Mouse (Mus musculus): ENCODE measurements around the gene Atp6v0a1.

The Atp6v0a1 gene

GRCm38 (mm10) chr11:101060126-101060525, 50.9 kb downstream of the Atp6v0a1 start:
- DNase-seq (ENCODE audit: low spot score in 2 of 2): peak; percentile 82 to 87

GRCm38 (mm10) chr11:101061049-101061448, 51.8 kb downstream of the Atp6v0a1 start:
- DNase-seq (ENCODE audit: low spot score in 2 of 2): no peak

GRCm38 (mm10) chr11:101062165-101062884, 53.1 kb downstream of the Atp6v0a1 start:
- peak; percentile 84 to 87 for DNase-seq (ENCODE audit: low spot score in 2 of 2)

GRCm38 (mm10) chr11:101062971-101063675, 53.9 kb downstream of the Atp6v0a1 start:
- DNase-seq (ENCODE audit: low spot score in 2 of 2): no peak

GRCm38 (mm10) chr11:101063676-101064327, 54.5 kb downstream of the Atp6v0a1 start:
- DNase-seq (ENCODE audit: low spot score in 2 of 2): peak; percentile 87 to 90

- DNase-seq (ENCODE audit: low spot score in 2 of 2): no peak
Measured at GRCm38 (mm10) chr11:101064462-101064861, 55.2 kb downstream of the Atp6v0a1 start.

GRCm38 (mm10) chr11:101065002-101065401, 55.8 kb downstream of the Atp6v0a1 start:
- DNase-seq (ENCODE audit: low spot score in 2 of 2): no peak

- peak; percentile 72 to 83 for DNase-seq (ENCODE audit: low spot score in 2 of 2)
Measured at GRCm38 (mm10) chr11:101066549-101067412, 57.5 kb downstream of the Atp6v0a1 start.

GRCm38 (mm10) chr11:101069391-101070188, 60.3 kb downstream of the Atp6v0a1 start, which contains the start of gene Naglu:
TSS of gene Naglu (plus strand) at chr11:101070012.
- peak; percentile 96 to 98 for DNase-seq (ENCODE audit: low spot score in 2 of 2)

GRCm38 (mm10) chr11:101070189-101070527, 60.9 kb downstream of the Atp6v0a1 start:
- DNase-seq (ENCODE audit: low spot score in 2 of 2): no peak

GRCm38 (mm10) chr11:101070987-101071386, 61.7 kb downstream of the Atp6v0a1 start:
- DNase-seq (ENCODE audit: low spot score in 2 of 2): no peak

GRCm38 (mm10) chr11:101071810-101072428, 62.7 kb downstream of the Atp6v0a1 start:
- DNase-seq (ENCODE audit: low spot score in 2 of 2): no peak

- no peak for DNase-seq (ENCODE audit: low spot score in 2 of 2)
Measured at GRCm38 (mm10) chr11:101078121-101078520, 68.9 kb downstream of the Atp6v0a1 start, which contains the start of gene Hsd17b1. TSS of gene Hsd17b1 (plus strand) at chr11:101078411.

GRCm38 (mm10) chr11:101079746-101080145, 70.5 kb downstream of the Atp6v0a1 start:
- no peak for DNase-seq (ENCODE audit: low spot score in 2 of 2)

- DNase-seq (ENCODE audit: low spot score in 2 of 2): no peak
Measured at GRCm38 (mm10) chr11:101080421-101080820, 71.2 kb downstream of the Atp6v0a1 start.

- DNase-seq (ENCODE audit: low spot score in 2 of 2): no peak
Measured at GRCm38 (mm10) chr11:101081659-101082058, 72.4 kb downstream of the Atp6v0a1 start.

GRCm38 (mm10) chr11:101082208-101083082, 73.2 kb downstream of the Atp6v0a1 start, which contains the start of gene Coasy:
TSS of gene Coasy (plus strand) at chr11:101082565.
- DNase-seq (ENCODE audit: low spot score in 2 of 2): peak; percentile 85 to 88

GRCm38 (mm10) chr11:101083083-101083697, 73.9 kb downstream of the Atp6v0a1 start:
- no peak for DNase-seq (ENCODE audit: low spot score in 2 of 2)

- no peak for DNase-seq (ENCODE audit: low spot score in 2 of 2)
Measured at GRCm38 (mm10) chr11:101084246-101084645, 75.0 kb downstream of the Atp6v0a1 start.

All from heart, adult 9 months (tissue).